Mouse (Mus musculus) liver, adult 2 months (tissue): ENCODE data around the gene Kalrn.

ENCODE experiments used
- CTCF ChIP-seq: fragments of 200-500 bp; IDR thresholded peaks from 2 replicates; pipeline ENCODE4 v1.5.1; 2011; ENCODE audit warnings: low read depth, low read length, control low read depth
- POLR2A ChIP-seq: fragments of 200-500 bp; IDR thresholded peaks from 2 replicates; pipeline ENCODE4 v1.6.1; 2011; ENCODE audit warnings: low read length, control low read depth; ENCODE audit not compliant: insufficient read depth; ENCODE audit errors: extremely low read depth

- TF ChIP-seq POLR2A (no peak), CTCF (no peak)
These were observed 631.0 kb downstream of the Kalrn start for GRCm38 (mm10) chr16:33942341-33942740.
